Mouse (Mus musculus) duodenum, adult 2 months (tissue): Measurements from ENCODE around the gene Ttc39d. TPM values are rescaled to one million over a fixed set of nuclear protein-coding genes. Genes with fewer than 3 reads are reported as not detected.

Experiments
- polyA plus RNA-seq: library from polyadenylated mRNA; depleted of rRNA; stranded (reverse); fragments of >200 nt; gene quantifications from 2 replicates; pipeline ENCODE4 v1.2.3, GENCODE M21; 2012; ENCODE audit warnings: low replicate concordance; rRNA removed

Ttc39d gene
- not detected in 2 replicates for polyA plus RNA-seq

GRCm38 (mm10) chr17:80206671-80207581, at the start of gene Ttc39d, which contains the start of gene Srsf7:
TSS of gene Ttc39d (plus strand) at chr17:80207460.
TSS of gene Srsf7 (minus strand) at chr17:80207307.

GRCm38 (mm10) chr17:80224326-80225116, 17.3 kb downstream of the Ttc39d start, which contains the start of gene Gemin6:
TSS of gene Gemin6 (plus strand) at chr17:80224441.

Other genes starting within 250 kb of the Ttc39d start
- 6.3 and 8.7 TPM in 2 replicates for gene Hnrnpll, start 145.1 kb upstream of the Ttc39d start, polyA plus RNA-seq
- gene Galm, start 80.0 kb upstream of the Ttc39d start, polyA plus RNA-seq, result 43.3 and 63.9 TPM in 2 replicates
- gene Srsf7, start 153 bp upstream of the Ttc39d start, polyA plus RNA-seq, result 7.6 and 9.9 TPM in 2 replicates
- gene Gemin6, start 17.0 kb downstream of the Ttc39d start, polyA plus RNA-seq, result 0.51 and 0.55 TPM in 2 replicates
- 1.3 TPM in 2 replicates for gene Morn2, start 82.7 kb downstream of the Ttc39d start, polyA plus RNA-seq
- gene Dhx57, start 83.0 kb downstream of the Ttc39d start, polyA plus RNA-seq, result 3.2 and 3.4 TPM in 2 replicates
- 0.11 and 0.15 TPM in 2 replicates for gene Arhgef33, start 99.9 kb downstream of the Ttc39d start, polyA plus RNA-seq
- gene Gm10190, start 166.1 kb downstream of the Ttc39d start, polyA plus RNA-seq, result not detected in 2 replicates